Mouse (Mus musculus): ENCODE results near the gene Drosha. TPM values are rescaled to one million over a fixed set of nuclear protein-coding genes. Genes with fewer than 3 reads are reported as not detected.
A peak's percentile ranks its signal among the peaks of the same experiment; 100 is the strongest.

Drosha gene
- total and polyA plus RNA-seq, 2 experiments from 2014 or later: 43.9 to 47.3 TPM

GRCm38 (mm10) chr15:12832599-12832998, 8.0 kb downstream of the Drosha start:
- DNase-seq (no peak), ATAC-seq (no peak)
- 98% methylated on average over 4 of the region's 4 CpGs for WGBS
- H3K27ac ChIP-seq (ENCODE audit: low read depth, low read length): no peak overlapping the region
- no peaks in the 10 kb centered on the region for H3K4me1 ChIP-seq (ENCODE audit: insufficient read depth)
- H3K36me3 ChIP-seq (ENCODE audit: insufficient read depth): peaks cover 51% of the 10 kb centered on the region
- H3K9ac ChIP-seq: no peak overlapping the region
- no peak for TF ChIP-seq CTCF (IDR thresholded peaks at IDR 0.05; ENCODE audit: low read depth)
- H3K27me3 ChIP-seq (ENCODE audit: insufficient read depth, low read length): no peaks in the 10 kb centered on the region
- H3K4me3 ChIP-seq (ENCODE audit: low read depth, low read length): no peak overlapping the region
- no peaks in the 10 kb centered on the region for H3K9me3 ChIP-seq (ENCODE audit: low read length)
- H3K4me2 ChIP-seq (ENCODE audit: low read depth): no peak overlapping the region

DNA sequence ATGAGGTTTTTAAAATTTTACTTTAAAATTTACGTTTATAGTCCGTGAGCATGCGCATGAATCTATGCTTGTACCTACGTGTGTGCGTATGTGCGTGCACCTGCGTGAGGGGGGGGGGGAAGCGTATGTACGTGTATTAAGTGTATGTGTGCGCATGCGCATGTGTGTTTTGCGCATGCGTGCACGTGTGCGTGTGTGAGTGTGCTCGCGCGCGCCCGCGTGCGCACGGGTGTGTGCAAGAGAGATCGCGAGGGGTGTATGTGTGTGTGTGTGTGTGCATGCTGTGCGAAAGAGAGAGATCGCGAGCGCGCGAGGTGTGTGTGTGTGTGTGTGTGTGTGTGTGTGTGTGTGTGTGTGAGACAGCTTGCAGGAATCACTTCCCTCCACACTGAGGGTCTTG, 8.8 kb downstream of the Drosha start:
- H3K9ac ChIP-seq: no peak overlapping the region
- TF ChIP-seq CTCF (IDR thresholded peaks at IDR 0.05; ENCODE audit: low read depth): no peak
- H3K27ac ChIP-seq (ENCODE audit: low read depth, low read length): no peak overlapping the region
- ATAC-seq: no peak
- no peaks in the 10 kb centered on the region for H3K27me3 ChIP-seq (ENCODE audit: insufficient read depth, low read length)
- H3K4me2 ChIP-seq (ENCODE audit: low read depth): no peak overlapping the region
- H3K36me3 ChIP-seq (ENCODE audit: insufficient read depth): peaks cover 53% of the 10 kb centered on the region
- H3K4me3 ChIP-seq (ENCODE audit: low read depth, low read length): no peak overlapping the region
- WGBS: 97% methylated on average over 31 of the region's 31 CpGs
- H3K4me1 ChIP-seq (ENCODE audit: insufficient read depth): no peaks in the 10 kb centered on the region
- no peak for DNase-seq
- no peaks in the 10 kb centered on the region for H3K9me3 ChIP-seq (ENCODE audit: low read length)

- DNase-seq (no peak), ATAC-seq (no peak; the same call in 1 of the 2 replicates)
- Histone ChIP-seq H3K4me3 (ENCODE audit: low read depth, low read length) (no peak overlapping the region), H3K4me1 (ENCODE audit: insufficient read depth) (no peaks in the 10 kb centered on the region), H3K27ac (ENCODE audit: low read depth, low read length) (no peak overlapping the region), H3K36me3 (ENCODE audit: insufficient read depth) (peaks cover 49% of the 10 kb centered on the region), H3K27me3 (ENCODE audit: insufficient read depth, low read length) (no peaks in the 10 kb centered on the region), H3K4me2 (ENCODE audit: low read depth) (no peak overlapping the region), H3K9ac (no peak overlapping the region), H3K9me3 (ENCODE audit: low read length) (no peaks in the 10 kb centered on the region)
- WGBS: 94% methylated on average over 24 of the region's 24 CpGs
- no peak for TF ChIP-seq CTCF (IDR thresholded peaks at IDR 0.05; ENCODE audit: low read depth)
Measured at GRCm38 (mm10) chr15:12834231-12834630, 9.6 kb downstream of the Drosha start.

DNA sequence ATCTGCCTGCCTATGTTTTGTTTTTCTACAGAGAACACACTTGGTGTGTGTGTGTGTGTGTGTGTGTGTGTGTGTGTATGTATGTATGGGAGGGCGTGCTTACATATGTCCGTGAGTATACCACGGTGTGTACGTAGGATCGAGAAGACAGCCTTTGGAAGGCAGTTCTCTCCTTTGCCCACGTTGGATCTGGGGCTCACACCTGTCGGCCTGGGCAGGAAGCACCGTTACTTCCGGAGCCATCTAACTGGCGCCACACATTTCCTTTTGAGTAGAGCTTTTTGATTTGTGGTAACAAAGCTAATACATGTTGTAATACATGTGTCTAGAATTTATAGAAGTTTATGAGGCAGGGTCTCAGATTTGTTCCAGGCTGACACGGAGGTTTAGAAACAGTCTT, 16.1 kb downstream of the Drosha start:
- Histone ChIP-seq H3K9me3 (ENCODE audit: low read length) (no peaks in the 10 kb centered on the region), H3K4me3 (ENCODE audit: low read depth, low read length) (no peak overlapping the region), H3K9ac (no peak overlapping the region), H3K4me1 (ENCODE audit: insufficient read depth) (no peaks in the 10 kb centered on the region), H3K36me3 (ENCODE audit: insufficient read depth) (peaks cover 78% of the 10 kb centered on the region), H3K4me2 (ENCODE audit: low read depth) (no peak overlapping the region), H3K27me3 (ENCODE audit: insufficient read depth, low read length) (no peaks in the 10 kb centered on the region), H3K27ac (ENCODE audit: low read depth, low read length) (no peak overlapping the region)
- DNase-seq (no peak), ATAC-seq (no peak)
- 94% methylated on average over 11 of the region's 11 CpGs for WGBS
- no peak for TF ChIP-seq CTCF (IDR thresholded peaks at IDR 0.05; ENCODE audit: low read depth)

DNA sequence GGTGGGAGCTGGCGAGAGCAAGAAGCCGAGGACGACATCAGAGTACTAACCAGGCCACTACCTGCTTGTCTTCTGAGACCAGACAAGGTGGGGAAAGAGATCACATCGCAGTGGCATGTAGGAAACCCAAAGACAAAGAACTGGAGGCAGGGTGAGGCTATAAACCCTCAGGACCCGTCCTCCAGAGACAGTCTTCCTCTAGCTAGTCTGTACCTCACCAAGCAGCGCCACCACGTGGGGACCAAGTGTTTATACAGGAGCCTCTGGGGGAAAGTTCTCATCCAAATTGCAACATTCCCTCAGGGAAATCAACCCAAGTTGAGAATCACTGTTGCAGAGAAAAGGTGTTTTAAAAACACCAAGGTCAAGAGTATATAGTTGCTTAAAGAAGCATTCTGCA, 18.2 kb downstream of the Drosha start:
- peaks cover 78% of the 10 kb centered on the region for H3K36me3 ChIP-seq (ENCODE audit: insufficient read depth)
- ATAC-seq (no peak), DNase-seq (no peak)
- no peaks in the 10 kb centered on the region for H3K9me3 ChIP-seq (ENCODE audit: low read length)
- no peaks in the 10 kb centered on the region for H3K27me3 ChIP-seq (ENCODE audit: insufficient read depth, low read length)
- H3K4me1 ChIP-seq (ENCODE audit: insufficient read depth): no peaks in the 10 kb centered on the region
- H3K4me3 ChIP-seq (ENCODE audit: low read depth, low read length): no peak overlapping the region
- no peak overlapping the region for H3K27ac ChIP-seq (ENCODE audit: low read depth, low read length)
- H3K4me2 ChIP-seq (ENCODE audit: low read depth): no peak overlapping the region
- peak; percentile 26; the same call in 1 of the 2 replicates for TF ChIP-seq CTCF (IDR thresholded peaks at IDR 0.05; ENCODE audit: low read depth)
- WGBS: 83% methylated on average over 7 of the region's 7 CpGs
- no peak overlapping the region for H3K9ac ChIP-seq

- WGBS: 87% methylated on average over 11 of the region's 11 CpGs
- no peaks in the 10 kb centered on the region for H3K27me3 ChIP-seq (ENCODE audit: insufficient read depth, low read length)
- H3K36me3 ChIP-seq (ENCODE audit: insufficient read depth): peaks cover 72% of the 10 kb centered on the region
- ATAC-seq (no peak), DNase-seq (no peak)
- H3K9ac ChIP-seq: no peak overlapping the region
- H3K27ac ChIP-seq (ENCODE audit: low read depth, low read length): no peak overlapping the region
- no peak overlapping the region for H3K4me2 ChIP-seq (ENCODE audit: low read depth)
- no peak for TF ChIP-seq CTCF (IDR thresholded peaks at IDR 0.05; ENCODE audit: low read depth)
- no peaks in the 10 kb centered on the region for H3K9me3 ChIP-seq (ENCODE audit: low read length)
- H3K4me3 ChIP-seq (ENCODE audit: low read depth, low read length): no peak overlapping the region
- H3K4me1 ChIP-seq (ENCODE audit: insufficient read depth): no peaks in the 10 kb centered on the region
Measured at GRCm38 (mm10) chr15:12848196-12848975, 23.8 kb downstream of the Drosha start.

- peak; percentile 48; the same call in 1 of the 2 replicates for TF ChIP-seq CTCF (IDR thresholded peaks at IDR 0.05; ENCODE audit: low read depth)
- WGBS: 93% methylated on average over 4 of the region's 4 CpGs
- H3K36me3 ChIP-seq (ENCODE audit: insufficient read depth): peaks cover 72% of the 10 kb centered on the region
- no peak overlapping the region for H3K9ac ChIP-seq
- no peaks in the 10 kb centered on the region for H3K9me3 ChIP-seq (ENCODE audit: low read length)
- no peaks in the 10 kb centered on the region for H3K4me1 ChIP-seq (ENCODE audit: insufficient read depth)
- DNase-seq (no peak), ATAC-seq (no peak)
- H3K4me2 ChIP-seq (ENCODE audit: low read depth): no peak overlapping the region
- no peaks in the 10 kb centered on the region for H3K27me3 ChIP-seq (ENCODE audit: insufficient read depth, low read length)
- no peak overlapping the region for H3K4me3 ChIP-seq (ENCODE audit: low read depth, low read length)
- no peak overlapping the region for H3K27ac ChIP-seq (ENCODE audit: low read depth, low read length)
Measured at GRCm38 (mm10) chr15:12849373-12849772, 24.8 kb downstream of the Drosha start.
